9 mouse cellular contexts compared by ENCODE assay signal in the genomic region with DNA sequence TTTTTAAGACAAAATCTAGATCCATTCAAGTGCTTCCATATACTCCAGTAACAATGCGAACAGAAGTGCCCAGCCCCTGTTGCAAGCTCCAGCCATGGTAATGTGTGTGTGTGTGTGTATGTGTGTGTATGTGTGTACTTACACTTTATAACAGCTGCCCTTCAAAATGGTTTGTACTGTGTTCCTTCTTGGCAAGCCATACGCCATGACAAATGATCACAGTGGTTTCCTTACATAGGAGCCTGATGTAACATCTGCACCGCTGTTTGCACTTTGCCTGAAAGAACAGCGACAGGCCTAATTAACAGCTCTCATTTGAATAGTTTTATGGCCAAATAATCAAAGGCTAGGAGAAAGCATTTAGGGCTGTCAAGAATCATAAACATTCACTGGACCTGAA. TPM values are rescaled to one million over a fixed set of nuclear protein-coding genes. Genes with fewer than 3 reads are reported as not detected.
DNase-seq lines count a peak whose midpoint lies in the region; ATAC-seq and TF ChIP-seq lines count a peak whose summit lies in the region.
"Had no signal": no experiment of that assay in that cellular context is flagged by ENCODE, and none has a peak within 500 bp of the region (broad histone marks: within the 10 kb centered on the region; RNA-seq: fewer than 3 reads in every experiment).

No protein-coding gene starts in this region.

- H3K9ac ChIP-seq in kidney, postnatal 0 days (ENCODE audit: low read depth, low read length): no peak overlapping the region
- H3K9ac ChIP-seq in embryonic facial prominence, embryonic 15.5 days: no peak overlapping the region
- H3K9ac ChIP-seq in intestine, postnatal 0 days (ENCODE audit: low read depth, low read length): no peak overlapping the region
- no peak overlapping the region for H3K9ac ChIP-seq in neural tube, embryonic 12.5 days

- DNase-seq in kidney, postnatal 0 days (ENCODE audit: low spot score): peak; percentile 46
- DNase-seq in kidney, postnatal 10 days: no peak
- no peak for DNase-seq in urinary bladder, postnatal 14 days (ENCODE audit: low spot score)
- no peak for DNase-seq in cerebellum, adult 11-12 months
- DNase-seq in cerebellum, adult 11 months: no peak

- H3K27me3 ChIP-seq in kidney, postnatal 0 days (ENCODE audit: insufficient read depth, low read length): no peaks in the 10 kb centered on the region
- no peaks in the 10 kb centered on the region for H3K27me3 ChIP-seq in embryonic facial prominence, embryonic 15.5 days
- no peaks in the 10 kb centered on the region for H3K27me3 ChIP-seq in intestine, postnatal 0 days (replicated peaks; ENCODE audit: control insufficient read depth, insufficient read depth, low read length)
- peaks cover 2% of the 10 kb centered on the region; the same call in 1 of the 2 replicates for H3K27me3 ChIP-seq in neural tube, embryonic 12.5 days (replicated peaks)

- ATAC-seq in kidney, postnatal 0 days (replicated peaks; ENCODE audit: low FRiP score, low read depth): 0 out of 2 replicates have a peak, but pooled peaks have one; percentile 4
- no peak for ATAC-seq in embryonic facial prominence, embryonic 15.5 days (ENCODE audit: insufficient number of reproducible peaks, low FRiP score, low TSS enrichment, low read depth)
- ATAC-seq in intestine, postnatal 0 days: no peak; the same call in 1 of the 2 replicates
- ATAC-seq in neural tube, embryonic 12.5 days (ENCODE audit: low FRiP score, low read depth): no peak; the same call in 1 of the 2 replicates

- no peaks in the 10 kb centered on the region for H3K4me1 ChIP-seq in kidney, postnatal 0 days (replicated peaks; ENCODE audit: insufficient read depth, low read length)
- peaks cover 11% of the 10 kb centered on the region; the same call in 1 of the 2 replicates for H3K4me1 ChIP-seq in embryonic facial prominence, embryonic 15.5 days
- H3K4me1 ChIP-seq in intestine, postnatal 0 days (replicated peaks; ENCODE audit: control insufficient read depth, insufficient read depth, low read length): 0 out of 2 replicates have a peak, but pooled peaks cover 5% of the 10 kb centered on the region
- H3K4me1 ChIP-seq in neural tube, embryonic 12.5 days: no peaks in the 10 kb centered on the region

- no peaks in the 10 kb centered on the region for H3K36me3 ChIP-seq in kidney, postnatal 0 days (ENCODE audit: insufficient read depth, low read length)
- H3K36me3 ChIP-seq in embryonic facial prominence, embryonic 15.5 days: no peaks in the 10 kb centered on the region
- no peaks in the 10 kb centered on the region for H3K36me3 ChIP-seq in intestine, postnatal 0 days (ENCODE audit: control insufficient read depth, insufficient read depth)
- no peaks in the 10 kb centered on the region for H3K36me3 ChIP-seq in neural tube, embryonic 12.5 days
- H3K36me3 ChIP-seq: G1E had no signal

- no peak for TF ChIP-seq CTCF in kidney, postnatal 0 days (IDR thresholded peaks at IDR 0.05; ENCODE audit: low read depth)
- TF ChIP-seq CTCF in intestine, postnatal 0 days (IDR thresholded peaks at IDR 0.05; ENCODE audit: low read depth): no peak

- no peak overlapping the region for H3K27ac ChIP-seq in kidney, postnatal 0 days
- H3K27ac ChIP-seq in embryonic facial prominence, embryonic 15.5 days (replicated peaks): no peak overlapping the region
- H3K27ac ChIP-seq in intestine, postnatal 0 days (ENCODE audit: low read depth, low read length): no peak overlapping the region
- no peak overlapping the region for H3K27ac ChIP-seq in neural tube, embryonic 12.5 days

- peak overlapping the region; percentile 99 for H3K4me2 ChIP-seq in kidney, postnatal 0 days (ENCODE audit: low read length)
- peak overlapping the region; percentile 93 for H3K4me2 ChIP-seq in embryonic facial prominence, embryonic 15.5 days (replicated peaks)
- H3K4me2 ChIP-seq in intestine, postnatal 0 days (replicated peaks; ENCODE audit: low read depth): peak overlapping the region; percentile 89
- H3K4me2 ChIP-seq in neural tube, embryonic 12.5 days (replicated peaks): peak overlapping the region; percentile 86

- H3K9me3 ChIP-seq in kidney, postnatal 0 days (replicated peaks; ENCODE audit: low read length): no peaks in the 10 kb centered on the region
- no peaks in the 10 kb centered on the region for H3K9me3 ChIP-seq in embryonic facial prominence, embryonic 15.5 days (replicated peaks)
- H3K9me3 ChIP-seq in intestine, postnatal 0 days (ENCODE audit: control insufficient read depth): no peaks in the 10 kb centered on the region
- no peaks in the 10 kb centered on the region for H3K9me3 ChIP-seq in neural tube, embryonic 12.5 days

- no peak overlapping the region; the same call in 1 of the 2 replicates for H3K4me3 ChIP-seq in kidney, postnatal 0 days (replicated peaks; ENCODE audit: low read depth, low read length)
- peak overlapping the region; percentile 55; the same call in 1 of the 2 replicates for H3K4me3 ChIP-seq in embryonic facial prominence, embryonic 15.5 days (replicated peaks)
- no peak overlapping the region for H3K4me3 ChIP-seq in intestine, postnatal 0 days (ENCODE audit: low read depth, low read length)
- H3K4me3 ChIP-seq in neural tube, embryonic 12.5 days: peak overlapping the region; percentile 53; the same call in 1 of the 2 replicates

- 41% methylated on average over 4 of the region's 4 CpGs for WGBS in kidney, postnatal 0 days
- WGBS in embryonic facial prominence, embryonic 15.5 days: 59% methylated on average over 4 of the region's 4 CpGs
- WGBS in intestine, postnatal 0 days: 41% methylated on average over 4 of the region's 4 CpGs
- WGBS in neural tube, embryonic 12.5 days: 46% methylated on average over 4 of the region's 4 CpGs

RNA-seq across cellular contexts. Expression of gene 1700016H13Rik, which starts 1.0 kb away (rescaled TPM):
- 0.11 and 0.20 TPM in 2 replicates for polyA plus RNA-seq in kidney, postnatal 0 days (2015; fragmentation: Nextera tagmentation; extraction: Ambion mirVana)
- polyA plus RNA-seq in embryonic facial prominence, embryonic 15.5 days (2015; fragmentation: Nextera tagmentation; extraction: Ambion mirVana): 0.12 and 0.15 TPM in 2 replicates
- polyA plus RNA-seq in intestine, postnatal 0 days (2015; fragmentation: Nextera tagmentation; extraction: Ambion mirVana): 0.23 TPM in 1 of 2 replicates, not detected in the other
- 0.18 and 0.22 TPM in 2 replicates for polyA plus RNA-seq in neural tube, embryonic 12.5 days (2016; fragmentation: Nextera tagmentation; extraction: Ambion mirVana)
- polyA plus RNA-seq: G1E had no signal

RNA-seq across cellular contexts. Expression of gene Slc10a6, which starts 25.6 kb away (rescaled TPM):
- 0.27 and 0.39 TPM in 2 replicates for polyA plus RNA-seq in kidney, postnatal 0 days (2015; fragmentation: Nextera tagmentation; extraction: Ambion mirVana)
- 7.8 TPM in 2 replicates for polyA plus RNA-seq in embryonic facial prominence, embryonic 15.5 days (2015; fragmentation: Nextera tagmentation; extraction: Ambion mirVana)
- polyA plus RNA-seq in intestine, postnatal 0 days (2015; fragmentation: Nextera tagmentation; extraction: Ambion mirVana): 0.38 and 0.56 TPM in 2 replicates
- polyA plus RNA-seq in neural tube, embryonic 12.5 days (2016; fragmentation: Nextera tagmentation; extraction: Ambion mirVana): 0.41 TPM in 1 of 2 replicates, not detected in the other
- polyA plus RNA-seq: G1E had no signal

RNA-seq across cellular contexts. Expression of gene Aff1, which starts 37.4 kb away (rescaled TPM):
- polyA plus RNA-seq in kidney, postnatal 0 days (2015; fragmentation: Nextera tagmentation; extraction: Ambion mirVana): 12.3 and 14.3 TPM in 2 replicates
- 6.9 and 7.1 TPM in 2 replicates for polyA plus RNA-seq in embryonic facial prominence, embryonic 15.5 days (2015; fragmentation: Nextera tagmentation; extraction: Ambion mirVana)
- polyA plus RNA-seq in intestine, postnatal 0 days (2015; fragmentation: Nextera tagmentation; extraction: Ambion mirVana): 5.8 and 6.8 TPM in 2 replicates
- 4.5 and 4.6 TPM in 2 replicates for polyA plus RNA-seq in neural tube, embryonic 12.5 days (2016; fragmentation: Nextera tagmentation; extraction: Ambion mirVana)

Comparison
In these comparisons a context has a peak if more than half of its experiments do, and no peak if none do; other contexts are left out.
1. H3K4me3 ChIP-seq: peak in embryonic facial prominence, embryonic 15.5 days (single experiment) and neural tube, embryonic 12.5 days (single experiment); none in kidney, postnatal 0 days (single experiment) and intestine, postnatal 0 days (single experiment).
2. Peak in every context shown above with its lines, with median percentiles within 50 percentile points of each other: H3K4me2 ChIP-seq.